Mouse (Mus musculus) heart, adult 2 months (tissue): ENCODE measurements around the gene Rmi2. TPM values are rescaled to one million over a fixed set of nuclear protein-coding genes. Genes with fewer than 3 reads are reported as not detected.
"Not testable (repeated sequence)": the region's sequence is repeated elsewhere in the genome, so short reads cannot be mapped to it uniquely, and the experiment has no call there.

Source experiments
- DNase-seq, 2 experiments: peaks; one replicate each; pipeline ENCODE4 v3.0.0; 2021
- H3K27ac ChIP-seq: fragments of 200-600 bp; 2 replicates; pipeline ENCODE4 v1.8.1; 2022
- H3K27me3 ChIP-seq: fragments of 200-500 bp; 2 replicates; pipeline ENCODE4 v1.6.1; 2012; ENCODE audit warnings: mild to moderate bottlenecking, low read length, inconsistent platforms, mixed read lengths; ENCODE audit not compliant: control insufficient read depth, insufficient read depth
- H3K36me3 ChIP-seq: fragments of 200-500 bp; 2 replicates; pipeline ENCODE4 v1.6.1; 2012; ENCODE audit warnings: low read length, inconsistent platforms; ENCODE audit not compliant: control insufficient read depth, insufficient read depth
- H3K4me1 ChIP-seq: fragments of 200-500 bp; 2 replicates; pipeline ENCODE4 v1.6.1; 2011; ENCODE audit warnings: low read length; ENCODE audit not compliant: control insufficient read depth, insufficient read depth
- H3K4me3 ChIP-seq: fragments of 200-600 bp; 2 replicates; pipeline ENCODE4 v1.8.1; 2022
- H3K79me2 ChIP-seq: fragments of 200-500 bp; replicated peaks from 2 replicates; pipeline ENCODE4 v1.6.1; 2012; ENCODE audit warnings: mild to moderate bottlenecking, inconsistent platforms, low read length, moderate library complexity, mixed read lengths; ENCODE audit not compliant: control insufficient read depth, insufficient read depth
- H3K9ac ChIP-seq: fragments of 200-500 bp; 2 replicates; pipeline ENCODE4 v1.6.1; 2012; ENCODE audit warnings: low read depth, mild to moderate bottlenecking, control low read depth, inconsistent platforms, low read length, mixed read lengths
- CTCF ChIP-seq: fragments of 200-600 bp; IDR thresholded peaks from 2 replicates; pipeline ENCODE4 v1.8.1; 2022; ENCODE audit warnings: antibody characterized with exemption, mild to moderate bottlenecking, moderate library complexity
- EP300 ChIP-seq: fragments of 200-500 bp; IDR thresholded peaks from 2 replicates; pipeline ENCODE4 v1.6.1; 2011; ENCODE audit warnings: low read depth, low read length, control low read depth; ENCODE audit not compliant: insufficient read depth
- POLR2A ChIP-seq: fragments of 200-500 bp; IDR thresholded peaks from 2 replicates; pipeline ENCODE4 v1.6.1; 2011; ENCODE audit warnings: mild to moderate bottlenecking, low read depth, low read length, control low read depth; ENCODE audit not compliant: insufficient read depth
- WGBS: fragments of 180-500 bp; shearing (Covaris S2); methylation state at CpG from one replicate; pipeline ENCODE4 v1.1.7; 2018; 5-methylcytosine and 5-hydroxymethylcytosine counted together
- intact Hi-C: fragments of 180-260 bp; cut with DNase I; formaldehyde crosslinking; loops from one replicate; pipeline ENCODE4 v1.15.1; 2025
- polyA plus RNA-seq: library from polyadenylated mRNA; depleted of rRNA; stranded (reverse); fragments of >200 nt; gene quantifications from 2 replicates; pipeline ENCODE4 v1.2.3, GENCODE M21; 2012
- total RNA-seq, 2 experiments: library from RNA; stranded (reverse); gene quantifications; 2 replicates each; pipeline ENCODE4 v1.2.3; 2021

Rmi2 gene
- total and polyA plus RNA-seq, 3 experiments = 0.26 to 0.45 (median 0.30) TPM

DNA sequence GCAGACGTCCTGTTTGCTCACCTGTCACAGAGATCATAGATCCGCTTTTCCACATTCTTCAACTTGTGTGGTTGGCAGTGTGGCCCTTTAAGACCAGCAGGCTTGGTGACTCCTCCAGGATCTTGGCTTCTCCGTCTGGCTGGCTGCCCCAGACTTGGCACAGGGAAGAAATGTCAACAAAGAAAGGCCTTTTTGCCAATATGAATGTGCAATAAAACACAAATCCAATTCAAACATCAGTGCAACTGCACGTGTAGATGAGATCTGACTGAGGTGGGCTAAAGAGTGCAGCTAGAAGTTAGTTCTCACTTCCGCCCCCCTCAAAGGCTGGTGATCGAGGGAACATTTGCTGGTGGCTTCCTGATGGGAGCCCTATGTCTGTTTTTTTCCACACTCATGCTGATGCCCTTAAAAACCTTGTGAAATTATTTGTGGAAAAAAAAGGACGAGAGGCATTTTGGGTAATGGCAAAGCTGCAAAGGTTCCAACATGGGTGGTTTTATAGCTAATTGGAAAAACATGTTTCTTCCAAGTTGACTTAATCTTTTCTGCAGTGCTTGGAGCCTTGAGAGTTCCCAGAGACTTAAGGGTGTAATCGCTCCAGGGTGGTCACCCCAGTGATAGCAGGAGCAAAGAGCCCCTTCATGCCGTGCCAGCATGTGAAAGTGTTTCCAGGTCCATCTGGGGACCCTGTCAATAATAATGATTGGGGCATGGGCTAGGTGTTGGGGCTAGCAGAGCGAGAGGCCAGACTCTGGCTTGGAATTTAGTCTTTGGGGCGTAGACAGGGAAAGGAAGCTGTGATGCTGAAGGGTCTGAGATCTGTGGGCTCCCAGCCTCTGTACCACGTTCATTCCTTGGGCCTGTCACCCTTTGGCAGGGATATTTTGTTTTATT is 15.4 kb downstream of the Rmi2 start:
- Histone ChIP-seq H3K27me3 (no peaks in the 10 kb centered on the region), H3K4me1 (peaks cover 14% of the 10 kb centered on the region), H3K9ac (no peak overlapping the region), H3K4me3 (no peak overlapping the region), H3K27ac (peak overlapping the region; percentile 70), H3K79me2 (no peaks in the 10 kb centered on the region), H3K36me3 (no peaks in the 10 kb centered on the region)
- intact Hi-C loops = loop anchor here (10.0 kb wide), 1 partner anchor 185 kb away; no protein-coding TSS in a partner anchor
- peak; percentile 70 to 78 for DNase-seq
- TF ChIP-seq EP300 (0 out of 2 replicates have a peak, but pooled peaks have one; percentile 14), CTCF (no peak)
- WGBS = 48% methylated on average over 12 of the region's 12 CpGs

DNA sequence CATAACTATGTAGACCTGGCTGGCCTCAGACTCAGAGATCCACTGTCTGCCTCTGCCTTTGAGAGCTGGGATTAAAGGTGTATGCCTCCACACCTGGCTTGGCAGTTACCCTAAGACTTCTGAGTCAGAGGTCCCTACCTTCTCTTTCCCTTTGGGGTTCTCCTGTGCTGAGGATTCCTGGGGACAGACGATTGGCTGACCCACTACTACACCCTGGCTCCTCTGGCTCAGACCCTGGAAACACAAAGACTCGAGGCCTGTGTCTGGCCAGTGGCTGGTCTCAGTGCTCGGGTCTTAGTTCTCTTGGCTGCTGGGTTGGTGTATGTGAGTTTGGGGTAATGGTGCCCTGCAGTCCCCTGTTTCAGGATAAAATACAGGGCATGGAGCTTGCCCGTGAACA is 16.0 kb downstream of the Rmi2 start:
- peak overlapping the region; percentile 70 for H3K27ac ChIP-seq
- no peak for DNase-seq
- H3K79me2 ChIP-seq = no peaks in the 10 kb centered on the region

DNA sequence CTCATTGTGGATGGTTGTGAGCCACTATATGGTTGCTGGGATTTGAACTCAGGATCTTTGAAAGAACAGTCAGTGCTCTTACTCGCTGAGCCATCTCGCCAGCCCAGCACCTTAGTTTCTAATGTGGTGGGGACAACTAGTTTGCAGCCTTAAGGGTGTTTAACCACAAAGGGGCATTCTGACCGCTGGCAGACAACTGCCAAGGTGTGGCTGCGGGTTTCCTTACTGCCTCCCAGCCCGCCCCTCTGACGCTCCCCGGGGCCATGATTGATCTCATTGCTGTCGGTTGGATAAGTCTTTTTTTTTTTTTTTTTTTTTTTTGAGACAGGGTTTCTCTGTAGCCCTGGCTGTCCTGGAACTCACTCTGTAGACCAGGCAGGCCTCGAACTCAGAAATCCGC is 17.4 kb downstream of the Rmi2 start:
- H3K79me2 ChIP-seq, H3K4me3 ChIP-seq, H3K9ac ChIP-seq, H3K27me3 ChIP-seq, DNase-seq, H3K36me3 ChIP-seq, intact Hi-C loops, H3K27ac ChIP-seq: not testable (repeated sequence)
- WGBS = 94% methylated on average over 10 of the region's 10 CpGs
- peaks cover 14% of the 10 kb centered on the region for H3K4me1 ChIP-seq

More for the DNA sequence above, 16.0 kb downstream of the Rmi2 start:
- H3K36me3 ChIP-seq = no peaks in the 10 kb centered on the region
- no peak overlapping the region for H3K9ac ChIP-seq
- TF ChIP-seq POLR2A (no peak), EP300 (no peak), CTCF (no peak)
- intact Hi-C loops = no loop called here
- 70% methylated on average over 4 of the region's 4 CpGs for WGBS
- H3K27me3 ChIP-seq = no peaks in the 10 kb centered on the region
- peaks cover 14% of the 10 kb centered on the region for H3K4me1 ChIP-seq
- no peak overlapping the region for H3K4me3 ChIP-seq

DNA sequence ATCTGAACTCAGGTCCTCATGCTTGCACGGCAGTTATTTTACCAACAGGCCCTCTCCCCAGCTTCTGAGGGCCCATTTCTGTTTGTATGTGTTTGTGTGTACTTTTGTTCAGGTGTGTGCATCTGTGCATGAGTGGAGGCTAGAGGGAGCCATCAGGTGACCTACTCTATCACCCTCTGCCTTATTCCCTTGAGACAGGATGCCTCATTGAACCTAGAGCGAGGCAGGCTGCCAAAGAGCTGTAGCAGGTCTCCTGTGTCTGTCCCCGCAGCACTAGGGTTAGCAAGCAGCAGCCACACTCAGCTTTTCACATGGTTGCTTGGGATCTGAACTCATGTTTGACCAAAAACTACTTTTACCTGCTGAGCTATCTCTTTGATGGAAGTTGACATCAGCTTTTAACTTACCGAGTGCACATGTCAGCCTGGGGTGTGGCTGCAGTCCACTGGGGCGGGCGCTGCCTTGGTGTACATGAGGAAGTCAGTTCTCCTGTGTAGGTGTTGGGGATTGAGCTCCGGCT is 24.9 kb downstream of the Rmi2 start:
- intact Hi-C loops = no loop called here
- no peak for DNase-seq

DNA sequence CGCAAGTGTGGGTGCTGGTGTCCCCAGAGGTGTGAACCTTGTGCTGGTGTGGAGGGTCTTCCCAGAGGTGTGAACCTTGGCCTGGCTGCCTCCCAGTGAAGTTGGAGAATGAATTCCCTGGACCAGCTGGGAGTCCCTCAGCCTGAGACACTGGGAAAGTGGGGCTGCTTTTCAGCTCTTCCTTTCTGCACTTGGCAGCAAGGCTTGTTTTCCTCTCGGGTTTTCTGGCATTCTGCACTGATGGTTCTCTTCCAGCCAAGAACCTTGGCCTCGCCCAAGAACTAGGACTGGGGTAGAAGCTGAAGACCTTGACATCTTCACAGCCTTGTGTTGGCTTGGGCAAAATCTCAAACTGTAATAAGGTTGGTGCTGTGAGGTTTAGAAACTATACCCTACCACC is 26.5 kb downstream of the Rmi2 start:
- Histone ChIP-seq H3K36me3 (no peaks in the 10 kb centered on the region), H3K79me2 (no peaks in the 10 kb centered on the region), H3K4me1 (peaks cover 9% of the 10 kb centered on the region), H3K27me3 (no peaks in the 10 kb centered on the region), H3K9ac (no peak overlapping the region), H3K4me3 (no peak overlapping the region), H3K27ac (peak overlapping the region; percentile 45)
- DNase-seq = peak; percentile 53 to 68
- 44% methylated on average over 3 of the region's 3 CpGs for WGBS
- TF ChIP-seq CTCF = no peak
- TF ChIP-seq POLR2A = no peak
- no peak for TF ChIP-seq EP300
- intact Hi-C loops = no loop called here

More for the DNA sequence above, 24.9 kb downstream of the Rmi2 start:
- Histone ChIP-seq H3K4me3 (no peak overlapping the region), H3K9ac (no peak overlapping the region), H3K4me1 (peaks cover 9% of the 10 kb centered on the region), H3K27me3 (no peaks in the 10 kb centered on the region), H3K36me3 (no peaks in the 10 kb centered on the region), H3K79me2 (no peaks in the 10 kb centered on the region), H3K27ac (no peak overlapping the region)
- 80% methylated on average over 7 of the region's 7 CpGs for whole genome bisulfite sequencing
- TF ChIP-seq CTCF (no peak), POLR2A (no peak), EP300 (no peak)

DNA sequence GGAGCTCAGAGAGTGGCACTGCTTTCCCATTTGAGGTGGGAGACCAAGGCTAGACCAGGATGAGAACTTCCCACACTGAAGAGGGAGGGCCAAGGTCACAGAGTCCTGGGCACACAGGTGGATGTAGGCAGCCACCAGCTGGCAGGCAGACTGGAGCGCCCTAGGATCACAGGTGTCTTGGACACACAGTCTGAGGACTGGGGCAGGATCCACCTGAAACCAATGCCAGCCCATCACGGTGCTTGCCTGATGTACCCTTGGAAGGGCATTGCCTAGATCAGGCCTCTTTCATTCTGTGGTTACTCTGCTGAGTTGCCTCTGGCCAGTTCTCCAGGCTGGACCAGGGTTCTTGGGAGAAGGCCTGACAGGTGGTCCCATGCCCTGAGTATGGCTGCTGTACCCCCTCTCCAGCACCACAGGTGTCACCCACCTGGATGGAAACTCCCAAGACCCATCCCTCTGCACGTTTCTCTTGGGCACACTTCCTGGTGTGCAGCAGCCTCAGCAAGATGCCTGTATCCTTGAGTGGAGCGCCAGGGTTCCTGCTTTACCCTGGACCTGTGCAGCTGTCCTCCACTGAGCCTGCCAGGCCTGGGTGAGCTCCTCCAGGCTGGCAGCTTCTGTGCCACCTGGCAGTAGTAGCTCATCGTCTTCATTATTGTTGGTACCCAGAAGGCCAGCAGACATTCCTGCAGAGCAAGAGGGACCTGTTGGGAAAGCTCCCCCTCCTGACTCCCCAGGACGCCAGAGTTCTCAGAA is 30.2 kb downstream of the Rmi2 start:
- Histone ChIP-seq H3K4me3 (no peak overlapping the region), H3K27me3 (no peaks in the 10 kb centered on the region), H3K36me3 (no peaks in the 10 kb centered on the region), H3K79me2 (no peaks in the 10 kb centered on the region), H3K27ac (no peak overlapping the region), H3K9ac (no peak overlapping the region), H3K4me1 (peaks cover 9% of the 10 kb centered on the region)
- no peak for DNase-seq
- intact Hi-C loops = no loop called here
- TF ChIP-seq POLR2A = no peak
- TF ChIP-seq EP300 = no peak
- TF ChIP-seq CTCF = no peak
- WGBS = 79% methylated on average over 6 of the region's 6 CpGs
